Mouse (Mus musculus) heart, embryonic 12.5 days (tissue): Measurements from ENCODE around the gene Trim33. TPM values are rescaled to one million over a fixed set of nuclear protein-coding genes. Genes with fewer than 3 reads are reported as not detected.

Experiments used
- ATAC-seq: fragments of 200-750 bp; cut with Nextera tagmentation; 2 replicates; pipeline ENCODE4 v1.8.0; 2017; ENCODE audit warnings: moderate TSS enrichment, moderate library complexity; ENCODE audit not compliant: insufficient number of reproducible peaks, low FRiP score
- H3K27ac ChIP-seq: fragments of 300-500 bp; sonication (generic); 2 replicates; pipeline ENCODE4 v1.5.1; 2016; ENCODE audit warnings: mild to moderate bottlenecking, moderate library complexity; ENCODE audit not compliant: poor library complexity, severe bottlenecking
- H3K27me3 ChIP-seq: fragments of 300-500 bp; sonication (generic); replicated peaks from 2 replicates; pipeline ENCODE4 v1.6.1; 2016; ENCODE audit warnings: mild to moderate bottlenecking, moderate library complexity
- H3K36me3 ChIP-seq: fragments of 300-500 bp; sonication (generic); 2 replicates; pipeline ENCODE4 v1.6.1; 2016; ENCODE audit warnings: mild to moderate bottlenecking, moderate library complexity
- H3K4me1 ChIP-seq: fragments of 300-500 bp; sonication (generic); replicated peaks from 2 replicates; pipeline ENCODE4 v1.6.1; 2016; ENCODE audit warnings: mild to moderate bottlenecking
- H3K4me2 ChIP-seq: fragments of 300-500 bp; sonication (generic); 2 replicates; pipeline ENCODE4 v1.6.1; 2016; ENCODE audit warnings: mild to moderate bottlenecking, moderate library complexity
- H3K4me3 ChIP-seq: fragments of 300-500 bp; sonication (generic); 2 replicates; pipeline ENCODE4 v1.5.1; 2016; ENCODE audit warnings: mild to moderate bottlenecking
- H3K9ac ChIP-seq: fragments of 300-500 bp; sonication (generic); 2 replicates; pipeline ENCODE4 v1.6.1; 2016; ENCODE audit warnings: mild to moderate bottlenecking, moderate library complexity
- H3K9me3 ChIP-seq: fragments of 300-500 bp; sonication (generic); replicated peaks from 2 replicates; pipeline ENCODE4 v1.6.1; 2016; ENCODE audit warnings: mild to moderate bottlenecking, moderate library complexity
- WGBS: fragments of 180-500 bp; shearing (Covaris S2); methylation state at CpG from one replicate; pipeline ENCODE4 v1.1.7; 2016; 5-methylcytosine and 5-hydroxymethylcytosine counted together
- polyA plus RNA-seq: library from polyadenylated mRNA; unstranded; fragments of >200 nt; fragmentation: Nextera tagmentation; extraction: Ambion mirVana; gene quantifications from 2 replicates; pipeline ENCODE4 v1.2.1, GENCODE M21; 2016

The Trim33 gene
- polyA plus RNA-seq, 1 experiment from 2014 or later = 17.4 TPM

DNA sequence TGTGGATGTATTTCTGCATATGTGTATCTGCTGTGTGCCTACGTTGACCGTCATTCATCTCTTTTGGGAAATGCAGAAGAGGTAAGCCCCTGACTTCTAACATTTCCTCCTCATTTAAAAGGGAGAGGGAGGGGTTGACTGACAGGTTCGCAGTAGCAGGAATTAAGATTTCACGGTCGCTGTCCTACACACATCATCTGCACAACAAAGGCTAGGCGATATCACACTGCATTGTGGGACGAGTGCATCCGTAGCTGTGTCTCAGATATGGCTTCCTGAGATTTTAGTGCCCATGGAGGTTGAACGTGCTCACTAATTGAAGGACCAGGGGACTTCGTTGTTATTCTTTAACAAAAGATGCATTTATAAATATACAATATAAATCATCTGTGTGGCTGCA lies 123.1 kb downstream of the Trim33 start:
- no peak overlapping the region for H3K4me2 ChIP-seq
- peaks cover 5% of the 10 kb centered on the region for H3K4me1 ChIP-seq
- no peaks in the 10 kb centered on the region for H3K27me3 ChIP-seq
- no peaks in the 10 kb centered on the region for H3K36me3 ChIP-seq
- no peak for ATAC-seq
- H3K9me3 ChIP-seq = no peaks in the 10 kb centered on the region
- no peak overlapping the region for H3K9ac ChIP-seq
- 61% methylated on average over 10 of the region's 10 CpGs for WGBS
- no peak overlapping the region for H3K27ac ChIP-seq
- no peak overlapping the region for H3K4me3 ChIP-seq

DNA sequence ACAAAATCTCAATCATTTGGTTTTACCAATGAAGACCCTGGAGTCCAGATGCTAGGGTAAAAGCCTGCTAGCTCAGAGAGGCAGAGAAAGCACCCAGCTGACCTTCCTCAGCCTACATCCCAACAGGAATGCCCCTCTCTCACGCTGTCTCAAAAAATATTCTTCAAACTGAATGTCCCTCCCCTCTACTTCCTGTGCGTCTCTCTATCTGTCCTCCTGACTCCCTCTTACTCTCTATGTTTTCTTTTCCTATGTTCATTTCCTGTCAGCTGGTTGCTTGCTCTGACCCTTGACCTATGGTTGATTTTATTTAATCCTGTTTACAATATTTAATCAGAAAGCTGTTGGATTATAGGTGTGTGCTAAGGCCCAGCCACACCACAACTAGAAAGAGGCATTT lies 126.0 kb downstream of the Trim33 start:
- Histone ChIP-seq H3K9ac (no peak overlapping the region), H3K27me3 (no peaks in the 10 kb centered on the region), H3K27ac (no peak overlapping the region), H3K4me2 (no peak overlapping the region), H3K9me3 (no peaks in the 10 kb centered on the region), H3K36me3 (no peaks in the 10 kb centered on the region), H3K4me3 (no peak overlapping the region), H3K4me1 (peaks cover 6% of the 10 kb centered on the region)
- ATAC-seq = no peak
- 55% methylated on average over 2 of the region's 2 CpGs for WGBS

DNA sequence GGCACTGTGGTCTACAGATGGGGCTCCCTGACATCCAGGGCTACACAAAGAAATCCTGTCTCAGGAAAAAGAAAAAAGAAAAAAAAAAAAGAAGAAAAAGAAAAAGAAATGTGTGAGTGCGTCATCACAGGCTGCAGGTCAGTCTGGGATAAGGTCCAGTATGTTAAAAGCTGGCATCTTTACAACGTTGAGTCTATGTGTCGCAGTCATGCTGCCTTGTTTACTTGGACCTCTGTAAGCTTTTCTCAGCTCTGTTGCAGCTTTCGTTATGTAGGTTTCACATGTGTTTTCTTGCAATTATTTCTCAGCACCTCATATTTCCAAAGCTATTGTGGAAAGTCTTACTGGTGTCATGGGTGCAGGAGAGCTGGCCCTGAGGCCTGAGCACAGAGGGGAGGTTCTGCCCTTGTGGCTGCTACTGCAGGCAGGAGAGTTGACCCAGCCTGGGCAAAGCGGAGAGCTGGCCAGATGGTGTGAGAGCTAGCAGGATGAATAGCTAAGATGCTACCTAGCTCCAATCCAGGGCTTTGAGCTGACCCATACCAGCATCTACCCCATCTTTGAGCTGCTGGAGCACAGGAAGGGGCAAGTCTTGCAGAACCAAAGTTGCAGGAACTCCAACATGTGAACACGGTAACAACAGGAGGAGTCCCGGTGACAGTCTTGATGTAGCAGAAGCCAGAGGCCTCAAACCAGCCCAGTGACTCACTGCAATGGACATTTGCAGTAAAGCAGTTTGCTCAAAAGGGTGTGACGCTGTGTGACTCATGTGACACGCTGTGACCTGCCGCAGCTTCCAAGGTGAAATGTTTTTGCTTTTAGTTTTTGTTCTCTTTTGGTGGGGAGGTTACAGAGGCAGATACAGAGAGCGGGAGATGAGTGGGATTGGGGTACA lies 127.0 kb downstream of the Trim33 start:
- Histone ChIP-seq H3K27me3 (no peaks in the 10 kb centered on the region), H3K9ac (no peak overlapping the region), H3K36me3 (no peaks in the 10 kb centered on the region), H3K27ac (no peak overlapping the region), H3K4me3 (no peak overlapping the region), H3K4me2 (no peak overlapping the region), H3K9me3 (no peaks in the 10 kb centered on the region), H3K4me1 (peaks cover 6% of the 10 kb centered on the region)
- no peak for ATAC-seq
- 81% methylated on average over 11 of the region's 11 CpGs for WGBS

Other genes starting within 250 kb of the Trim33 start
- gene Nras, start 221.0 kb upstream of the Trim33 start, polyA plus RNA-seq = 93.4 and 93.7 TPM in 2 replicates
- 0.30 TPM in 1 of 2 replicates, not detected in the other for gene Ampd1, start 205.3 kb upstream of the Trim33 start, polyA plus RNA-seq
- gene Dennd2c, start 176.7 kb upstream of the Trim33 start, polyA plus RNA-seq = 5.1 and 5.9 TPM in 2 replicates
- 142 and 148 TPM in 2 replicates for gene Bcas2, start 107.6 kb upstream of the Trim33 start, polyA plus RNA-seq